Mouse (Mus musculus): Measurements from ENCODE around the gene Oas1h. TPM values are rescaled to one million over a fixed set of nuclear protein-coding genes. Genes with fewer than 3 reads are reported as not detected.
"Not testable (repeated sequence)": the region's sequence is repeated elsewhere in the genome, so short reads cannot be mapped to it uniquely, and the experiment has no call there.

Oas1h gene
- polyA plus RNA-seq, 1 experiment from 2014 or later = not detected

DNA sequence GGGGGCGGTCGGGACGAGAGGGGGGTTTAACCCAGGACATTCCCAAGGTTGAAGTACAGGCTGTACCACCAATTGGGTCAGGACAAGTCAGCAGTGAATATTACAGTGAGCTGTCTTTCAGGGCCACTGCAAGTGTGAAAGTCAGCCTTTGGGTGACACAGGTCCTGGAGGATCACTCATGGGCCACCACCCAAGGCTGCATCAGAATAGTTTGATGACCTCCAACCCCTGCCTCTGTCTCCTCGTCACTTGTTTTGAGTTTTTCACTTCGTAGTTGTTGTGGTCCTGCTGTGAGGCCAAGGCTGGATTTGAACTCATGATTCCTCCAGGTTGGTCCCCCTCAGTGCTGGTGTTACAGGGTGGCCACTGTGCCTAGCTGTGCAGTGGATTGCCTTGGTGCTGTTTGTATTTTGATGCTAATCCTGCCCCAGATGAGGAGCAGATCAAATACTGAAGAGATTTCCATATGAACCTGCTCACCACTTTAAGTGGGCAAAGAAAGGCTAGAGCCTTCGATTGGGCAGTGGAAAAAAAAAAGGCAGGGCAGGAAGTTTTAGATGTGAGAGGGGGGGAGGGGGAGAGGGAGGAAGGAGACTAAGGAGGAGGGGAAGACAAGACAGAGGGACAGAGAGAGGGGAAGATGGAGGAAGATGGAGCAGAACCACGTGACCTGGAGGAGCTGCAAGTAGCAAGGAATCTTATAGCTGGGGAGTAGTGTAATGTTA is 47.1 kb downstream of the Oas1h start:
- H3K4me3 ChIP-seq = no peak overlapping the region
- no peak for ATAC-seq
- H3K27ac ChIP-seq = no peak overlapping the region
- H3K4me2 ChIP-seq = no peak overlapping the region
- H3K4me1 ChIP-seq = no peaks in the 10 kb centered on the region
- H3K27me3 ChIP-seq = no peaks in the 10 kb centered on the region
- no peak overlapping the region for H3K9ac ChIP-seq
- no peaks in the 10 kb centered on the region for H3K36me3 ChIP-seq (ENCODE audit: poor library complexity, severe bottlenecking)
- no peaks in the 10 kb centered on the region for H3K9me3 ChIP-seq (replicated peaks)
- 48% methylated on average over 7 of the region's 7 CpGs for WGBS

DNA sequence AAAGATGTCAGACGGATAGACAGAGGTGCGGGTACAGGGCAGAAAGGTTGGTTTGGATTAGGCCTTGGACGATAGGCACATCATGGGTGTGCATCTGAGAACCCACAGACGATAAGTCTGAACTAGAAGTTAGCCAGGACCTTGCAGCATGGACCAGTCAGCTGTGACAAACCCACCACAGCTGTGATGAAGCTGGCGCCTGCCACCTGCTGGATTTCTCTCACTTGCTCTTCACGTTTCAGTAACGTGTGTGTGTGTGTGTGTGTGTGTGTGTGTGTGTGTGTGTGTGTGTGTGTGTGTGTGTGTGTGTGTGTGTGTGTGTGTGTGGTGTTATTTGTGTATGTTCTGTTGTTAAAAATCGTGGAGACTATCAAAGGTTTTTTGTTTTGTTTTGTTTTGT is 53.0 kb downstream of the Oas1h start, which contains the start of gene Oas1d:
Gene Oas1d (plus strand): TSS at position 333 of the 400 bp plus-strand sequence.
- not testable (repeated sequence) for H3K9ac ChIP-seq; H3K4me2 ChIP-seq; H3K9me3 ChIP-seq (replicated peaks); H3K4me1 ChIP-seq; H3K27me3 ChIP-seq; ATAC-seq; H3K36me3 ChIP-seq (ENCODE audit: poor library complexity, severe bottlenecking); H3K27ac ChIP-seq; H3K4me3 ChIP-seq
- 50% methylated on average over 8 of the region's 8 CpGs for WGBS

DNA sequence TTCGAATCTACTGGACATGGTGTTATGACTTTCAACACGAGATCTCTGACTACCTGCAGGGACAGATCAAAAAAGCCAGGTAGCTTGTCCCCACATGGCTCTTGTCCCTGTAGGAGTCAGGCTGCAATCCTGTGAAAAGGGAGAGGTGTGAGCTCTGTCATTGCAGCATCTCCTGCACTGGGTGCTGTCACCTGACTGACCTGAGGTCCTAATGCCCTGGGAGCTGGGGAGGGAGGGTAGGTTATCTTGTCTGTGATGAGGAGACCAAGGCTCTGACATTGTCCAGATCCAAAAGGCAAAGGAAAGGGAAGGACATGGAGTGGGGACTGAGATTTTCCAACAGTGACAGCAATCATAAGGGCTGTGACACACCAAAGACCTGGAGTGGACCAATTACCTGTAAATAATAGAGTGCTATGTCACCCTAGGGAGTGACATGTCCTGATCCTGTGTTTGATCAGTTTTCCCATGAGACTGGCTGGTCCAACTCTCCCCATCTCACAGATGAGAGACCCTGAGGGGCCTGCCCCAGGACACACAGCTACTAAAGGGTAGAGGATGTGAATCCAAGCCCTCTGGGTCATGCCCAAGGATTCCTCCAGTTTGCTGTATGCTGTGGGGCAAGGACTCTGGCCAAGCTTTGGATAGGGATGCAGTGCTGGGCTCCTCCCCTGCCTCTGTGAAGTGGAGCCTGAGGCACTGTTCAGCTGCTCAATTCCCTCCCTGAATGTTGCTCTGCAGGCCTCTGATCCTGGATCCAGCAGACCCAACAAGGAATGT is 58.1 kb downstream of the Oas1h start:
- not testable (repeated sequence) for H3K4me1 ChIP-seq; H3K27ac ChIP-seq; H3K9me3 ChIP-seq (replicated peaks); H3K27me3 ChIP-seq; ATAC-seq; H3K36me3 ChIP-seq (ENCODE audit: poor library complexity, severe bottlenecking); H3K4me3 ChIP-seq; H3K4me2 ChIP-seq; H3K9ac ChIP-seq
- WGBS = 78% methylated on average over 2 of the region's 2 CpGs

DNA sequence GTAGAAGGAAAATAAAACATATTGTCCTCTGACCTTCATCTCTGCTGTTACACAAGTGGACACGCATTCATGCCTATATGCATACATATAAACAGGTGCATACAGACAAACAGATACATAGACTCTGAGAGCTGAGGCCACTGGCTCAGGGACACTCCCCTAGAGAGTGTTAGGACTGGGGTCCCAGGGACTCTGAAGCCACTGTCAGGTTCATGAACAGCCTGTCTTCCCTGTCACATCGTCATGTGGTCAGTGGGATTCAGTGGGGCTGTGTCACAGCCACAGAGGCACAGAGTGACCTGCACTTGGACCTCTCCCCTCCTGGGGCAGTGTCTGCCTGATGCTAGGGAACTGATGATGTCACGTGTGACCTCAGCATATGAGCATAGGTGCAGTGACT is 59.1 kb downstream of the Oas1h start:
- Histone ChIP-seq H3K27ac (no peak overlapping the region), H3K4me3 (no peak overlapping the region), H3K4me1 (no peaks in the 10 kb centered on the region), H3K9ac (no peak overlapping the region), H3K27me3 (no peaks in the 10 kb centered on the region), H3K36me3 (ENCODE audit: poor library complexity, severe bottlenecking) (no peaks in the 10 kb centered on the region), H3K4me2 (no peak overlapping the region), H3K9me3 (replicated peaks) (no peaks in the 10 kb centered on the region)
- WGBS = 85% methylated on average over 3 of the region's 3 CpGs
- no peak for ATAC-seq

Small RNA genes lying within 50 kb of the gene (microRNA-seq; reads per million reads assigned to microRNA genes)
- not detected for gene Gm22907

Other genes starting within 250 kb of the Oas1h start
- 19.0 TPM in 2 replicates for gene Rita1, start 248.8 kb upstream of the Oas1h start, polyA plus RNA-seq (2015; fragmentation: Nextera tagmentation; extraction: Ambion mirVana)
- 45.3 and 48.0 TPM in 2 replicates for gene Ddx54, start 248.7 kb upstream of the Oas1h start, polyA plus RNA-seq (2015; fragmentation: Nextera tagmentation; extraction: Ambion mirVana)
- 0.65 TPM in 1 of 2 replicates, not detected in the other for gene Cfap73, start 227.2 kb upstream of the Oas1h start, polyA plus RNA-seq (2015; fragmentation: Nextera tagmentation; extraction: Ambion mirVana)
- 0.27 and 0.79 TPM in 2 replicates for gene Rasal1, start 212.6 kb upstream of the Oas1h start, polyA plus RNA-seq (2015; fragmentation: Nextera tagmentation; extraction: Ambion mirVana)
- gene Dtx1, start 149.5 kb upstream of the Oas1h start, polyA plus RNA-seq (2015; fragmentation: Nextera tagmentation; extraction: Ambion mirVana) = 17.9 and 18.1 TPM in 2 replicates
- gene Oas2, start 111.6 kb upstream of the Oas1h start, polyA plus RNA-seq (2015; fragmentation: Nextera tagmentation; extraction: Ambion mirVana) = 0.09 TPM in 1 of 2 replicates, not detected in the other
- gene Oas3, start 83.8 kb upstream of the Oas1h start, polyA plus RNA-seq (2015; fragmentation: Nextera tagmentation; extraction: Ambion mirVana) = 0.11 and 0.17 TPM in 2 replicates
- not detected in 2 replicates for gene Oas1e, start 65.9 kb upstream of the Oas1h start, polyA plus RNA-seq (2015; fragmentation: Nextera tagmentation; extraction: Ambion mirVana)
- 0.26 and 0.60 TPM in 2 replicates for gene Oas1c, start 48.9 kb upstream of the Oas1h start, polyA plus RNA-seq (2015; fragmentation: Nextera tagmentation; extraction: Ambion mirVana)
- not detected in 2 replicates for gene Oas1f, start 14.1 kb upstream of the Oas1h start, polyA plus RNA-seq (2015; fragmentation: Nextera tagmentation; extraction: Ambion mirVana)
- 0.12 TPM in 1 of 2 replicates, not detected in the other for gene Oas1g, start 26.2 kb downstream of the Oas1h start, polyA plus RNA-seq (2015; fragmentation: Nextera tagmentation; extraction: Ambion mirVana)
- 0.26 and 0.53 TPM in 2 replicates for gene Oas1a, start 46.1 kb downstream of the Oas1h start, polyA plus RNA-seq (2015; fragmentation: Nextera tagmentation; extraction: Ambion mirVana)
- not detected in 2 replicates for gene Oas1d, start 53.1 kb downstream of the Oas1h start, polyA plus RNA-seq (2015; fragmentation: Nextera tagmentation; extraction: Ambion mirVana)
- gene Rph3a, start 148.7 kb downstream of the Oas1h start, polyA plus RNA-seq (2015; fragmentation: Nextera tagmentation; extraction: Ambion mirVana) = 7.7 and 8.9 TPM in 2 replicates